Mouse (Mus musculus) urinary bladder, postnatal 14 days (tissue): Measurements from ENCODE around the gene Gins1.

Experiments used
- DNase-seq: peaks from one replicate; pipeline ENCODE4 v3.0.0; 2021; ENCODE audit warnings: low spot score

The Gins1 gene

GRCm38 (mm10) chr2:150959521-150959920 is 54.3 kb downstream of the Gins1 start:
- DNase-seq = no peak

- no peak for DNase-seq
Observed at GRCm38 (mm10) chr2:150963246-150963645, 58.0 kb downstream of the Gins1 start.

GRCm38 (mm10) chr2:150964641-150965040 is 59.4 kb downstream of the Gins1 start:
- DNase-seq = no peak

GRCm38 (mm10) chr2:150965951-150966350 is 60.8 kb downstream of the Gins1 start:
- no peak for DNase-seq

- DNase-seq = no peak
Observed at GRCm38 (mm10) chr2:150967491-150967890, 62.3 kb downstream of the Gins1 start.

GRCm38 (mm10) chr2:150969231-150969630 is 64.0 kb downstream of the Gins1 start:
- DNase-seq = no peak

- DNase-seq = no peak
Observed at GRCm38 (mm10) chr2:150971856-150972255, 66.7 kb downstream of the Gins1 start.

DNA sequence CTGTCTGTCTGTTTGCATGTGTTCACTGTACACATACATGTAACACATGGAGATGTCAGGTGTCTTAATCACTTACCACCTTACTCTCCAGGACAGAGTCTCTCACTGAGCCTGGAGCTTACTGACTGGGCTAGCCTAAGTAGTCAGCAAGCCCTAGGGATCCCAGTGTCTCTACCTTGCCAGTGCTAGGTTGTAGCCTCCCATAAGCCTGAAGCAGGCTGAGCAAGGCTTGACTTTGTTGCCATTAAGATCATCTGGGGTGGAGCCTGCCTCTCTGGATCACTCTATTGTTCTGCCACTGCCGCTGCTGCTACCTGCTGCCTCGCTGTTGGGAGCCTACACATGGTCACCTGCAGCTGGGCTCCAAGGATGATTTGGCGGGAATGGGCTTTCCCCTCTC is 67.5 kb downstream of the Gins1 start:
- no peak for DNase-seq

GRCm38 (mm10) chr2:150973401-150974115 is 68.4 kb downstream of the Gins1 start:
- DNase-seq = no peak

DNA sequence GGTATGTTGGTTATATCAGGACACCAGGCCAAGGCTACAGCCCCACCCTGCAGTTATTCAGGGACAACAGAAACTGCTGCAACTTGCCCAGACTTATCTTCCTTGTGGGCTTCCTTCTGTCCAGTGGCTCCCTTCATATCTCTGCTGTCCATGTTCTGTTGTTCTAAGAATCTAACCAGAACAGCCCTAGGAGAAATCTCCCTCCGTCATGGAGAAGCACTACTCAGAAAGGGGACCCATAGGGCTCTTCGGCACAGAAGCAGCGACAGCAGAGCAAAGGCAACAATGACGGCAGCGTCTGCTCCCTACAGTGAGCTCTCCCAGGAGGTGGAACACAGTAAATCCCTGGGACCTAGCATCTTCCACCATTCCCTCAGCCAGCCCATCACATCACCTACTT is 71.7 kb downstream of the Gins1 start:
- no peak for DNase-seq

DNA sequence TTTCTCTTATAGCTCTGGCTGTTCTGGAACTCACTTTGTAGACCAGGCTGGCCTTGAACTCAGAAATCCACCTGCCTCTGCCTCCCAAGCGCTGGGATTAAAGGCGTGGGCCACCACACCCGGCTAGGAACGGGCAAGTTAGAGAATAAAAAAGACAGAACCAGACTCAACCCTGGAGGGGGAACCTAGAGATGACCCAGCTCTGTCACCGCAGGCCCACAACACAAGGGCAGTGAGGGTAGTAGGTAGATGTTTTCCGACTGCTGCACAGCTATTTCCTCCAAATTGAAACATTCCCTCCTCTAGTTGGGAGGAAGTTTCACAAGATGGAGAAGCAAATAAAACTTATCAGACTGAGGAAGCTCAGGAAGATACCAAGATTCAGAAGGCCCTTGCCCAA is 72.5 kb downstream of the Gins1 start:
- DNase-seq = no peak

DNA sequence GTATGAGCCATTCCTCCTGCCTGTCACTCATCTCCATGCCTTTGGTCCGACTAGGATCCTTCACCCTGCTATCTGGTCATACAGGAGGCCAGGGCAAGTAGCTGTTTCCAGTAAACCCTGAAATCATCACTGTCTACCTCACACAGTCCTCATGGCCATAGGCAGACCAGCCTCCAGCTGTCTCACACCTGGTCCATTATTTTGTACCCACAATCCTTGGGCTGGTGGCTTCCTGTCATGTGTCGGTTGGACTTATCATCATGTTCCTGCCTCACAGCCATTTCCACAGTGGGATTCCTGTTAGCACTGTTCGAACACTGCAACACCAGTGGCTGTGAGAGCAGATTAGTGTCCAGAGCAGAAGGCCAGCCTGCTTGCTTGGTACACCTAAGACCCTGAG is 73.6 kb downstream of the Gins1 start:
- DNase-seq = no peak

DNA sequence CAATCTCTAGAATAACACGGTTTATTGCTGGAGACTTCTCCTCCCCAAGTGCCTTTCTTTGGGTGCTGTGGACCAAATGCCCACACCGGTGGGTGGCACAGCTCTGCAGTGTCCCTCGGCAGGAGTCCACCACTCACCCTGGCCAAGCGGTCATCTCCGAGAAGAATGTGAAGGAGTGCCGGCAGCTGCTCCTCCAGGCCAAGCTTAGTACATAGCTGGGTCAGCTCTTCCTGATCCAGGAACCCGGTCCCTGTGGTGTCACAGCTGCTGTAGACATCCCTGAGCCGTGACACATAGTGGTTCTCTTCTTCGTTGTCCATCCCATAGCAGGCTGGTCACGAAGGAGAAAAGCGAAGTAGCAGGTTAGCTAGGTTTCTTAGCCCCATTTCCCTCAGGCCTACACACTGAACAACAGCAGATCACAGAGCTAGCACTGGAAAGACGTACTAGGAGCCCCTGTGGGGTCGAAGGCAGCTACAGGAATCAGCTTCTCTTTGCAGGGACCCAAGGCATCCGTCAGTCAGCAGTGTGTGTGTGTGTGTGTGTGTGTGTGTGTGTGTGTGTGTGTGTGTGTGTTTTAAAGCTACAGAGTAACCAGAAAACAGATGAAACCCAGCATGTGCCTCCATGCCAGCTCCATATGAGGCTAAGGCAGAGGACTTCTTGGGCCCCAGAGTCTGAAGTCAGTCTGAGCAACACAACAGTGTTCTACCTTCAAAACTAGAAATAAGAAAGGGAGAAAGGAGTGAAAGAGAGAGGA is 74.8 kb downstream of the Gins1 start:
- DNase-seq = no peak
